Mouse (Mus musculus) urinary bladder, postnatal 0 days (tissue): Measurements from ENCODE around the gene Lexm. TPM values are rescaled to one million over a fixed set of nuclear protein-coding genes. Genes with fewer than 3 reads are reported as not detected.

ENCODE experiments used
- polyA plus RNA-seq: library from polyadenylated mRNA; unstranded; fragments of >200 nt; fragmentation: Nextera tagmentation; extraction: Ambion mirVana; gene quantifications from 2 replicates; pipeline ENCODE4 v1.2.1, GENCODE M21; 2015

The Lexm gene
- polyA plus RNA-seq = 0.07 and 0.19 TPM in 2 replicates

DNA sequence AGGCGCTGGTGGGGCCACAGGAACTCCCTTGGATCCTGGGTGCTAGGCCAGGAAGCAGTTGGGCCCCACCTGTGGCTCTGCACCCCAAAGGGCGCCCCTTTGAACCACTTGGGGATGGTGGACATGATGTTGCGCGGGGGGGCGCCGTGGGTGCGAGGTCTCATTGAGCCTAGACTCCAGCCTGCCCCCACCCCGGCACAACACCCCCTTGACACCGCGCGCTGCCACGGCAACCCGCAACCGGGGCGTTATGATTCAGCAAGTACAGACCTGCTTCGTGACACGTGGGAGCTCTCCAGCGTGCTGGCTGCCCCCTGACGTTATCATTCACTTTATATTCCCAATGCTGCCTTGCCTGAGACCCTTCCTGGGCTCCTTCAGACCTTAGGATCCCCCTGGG is at the start of gene Lexm:
Gene Lexm, minus strand, starts transcription at position 186 of the 400 bp plus-strand sequence.

DNA sequence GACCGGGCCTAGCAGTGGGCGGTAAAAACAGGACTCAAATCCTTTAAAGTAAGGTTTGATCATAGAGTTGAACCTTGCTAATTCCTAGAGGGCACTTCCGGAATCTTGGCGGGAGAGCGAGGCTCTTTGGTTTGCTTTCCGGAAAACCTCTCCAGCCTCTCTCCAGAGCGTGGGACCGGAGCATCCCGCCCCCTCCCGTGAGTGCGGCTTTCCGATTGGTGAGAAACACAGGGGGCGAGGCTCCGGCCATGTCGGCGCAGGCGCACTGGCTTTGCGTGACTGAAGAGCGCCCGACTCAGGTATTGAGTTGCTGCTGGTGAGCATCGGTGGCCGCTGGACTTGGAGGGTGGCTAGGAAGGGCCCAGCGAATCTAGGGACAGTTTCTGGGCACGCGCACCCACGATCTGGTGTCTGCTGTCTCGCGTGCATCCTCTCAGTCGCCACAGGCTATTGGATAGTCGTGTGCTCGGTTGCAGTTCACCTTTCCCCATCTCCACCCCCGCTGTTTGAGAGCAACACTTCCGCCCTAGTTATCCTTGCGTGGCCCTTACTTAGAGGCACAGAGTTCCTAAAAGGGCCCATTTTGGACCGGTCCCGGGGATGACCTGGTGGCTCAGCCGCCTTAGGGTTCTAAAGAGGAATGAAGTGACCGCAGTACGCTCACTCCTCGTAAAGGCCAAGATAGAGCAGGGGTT is 33.9 kb upstream of the Lexm start, which contains the start of gene Pars2:
Gene Pars2, plus strand, starts transcription at position 237 of the 695 bp plus-strand sequence.

DNA sequence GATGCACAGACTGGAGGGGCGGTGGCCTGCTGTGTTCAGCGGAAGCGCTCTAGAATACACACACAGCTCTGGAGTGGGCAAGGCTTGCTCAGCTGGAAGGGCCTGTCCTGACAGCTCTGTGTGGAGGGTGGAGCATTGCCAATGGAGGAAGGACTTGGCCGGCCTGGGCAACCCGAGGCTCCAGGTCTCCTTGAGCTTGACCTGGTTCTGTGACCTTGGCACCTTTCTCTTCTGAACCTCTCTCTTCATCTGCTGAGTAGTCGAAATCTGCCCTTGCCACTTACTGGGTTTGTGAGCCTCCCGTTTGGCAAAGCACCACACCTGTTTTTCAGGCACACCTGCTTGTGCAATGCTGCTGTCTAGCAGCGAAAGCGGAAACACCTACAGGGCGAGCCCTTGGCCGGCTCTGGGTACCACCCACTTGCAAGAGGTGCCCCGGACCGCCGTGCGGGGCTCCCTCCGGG is 5.0 kb upstream of the Lexm start, which contains the start of gene Ttc22:
Gene Ttc22, plus strand, starts transcription at position 403 of the 464 bp plus-strand sequence.

DNA sequence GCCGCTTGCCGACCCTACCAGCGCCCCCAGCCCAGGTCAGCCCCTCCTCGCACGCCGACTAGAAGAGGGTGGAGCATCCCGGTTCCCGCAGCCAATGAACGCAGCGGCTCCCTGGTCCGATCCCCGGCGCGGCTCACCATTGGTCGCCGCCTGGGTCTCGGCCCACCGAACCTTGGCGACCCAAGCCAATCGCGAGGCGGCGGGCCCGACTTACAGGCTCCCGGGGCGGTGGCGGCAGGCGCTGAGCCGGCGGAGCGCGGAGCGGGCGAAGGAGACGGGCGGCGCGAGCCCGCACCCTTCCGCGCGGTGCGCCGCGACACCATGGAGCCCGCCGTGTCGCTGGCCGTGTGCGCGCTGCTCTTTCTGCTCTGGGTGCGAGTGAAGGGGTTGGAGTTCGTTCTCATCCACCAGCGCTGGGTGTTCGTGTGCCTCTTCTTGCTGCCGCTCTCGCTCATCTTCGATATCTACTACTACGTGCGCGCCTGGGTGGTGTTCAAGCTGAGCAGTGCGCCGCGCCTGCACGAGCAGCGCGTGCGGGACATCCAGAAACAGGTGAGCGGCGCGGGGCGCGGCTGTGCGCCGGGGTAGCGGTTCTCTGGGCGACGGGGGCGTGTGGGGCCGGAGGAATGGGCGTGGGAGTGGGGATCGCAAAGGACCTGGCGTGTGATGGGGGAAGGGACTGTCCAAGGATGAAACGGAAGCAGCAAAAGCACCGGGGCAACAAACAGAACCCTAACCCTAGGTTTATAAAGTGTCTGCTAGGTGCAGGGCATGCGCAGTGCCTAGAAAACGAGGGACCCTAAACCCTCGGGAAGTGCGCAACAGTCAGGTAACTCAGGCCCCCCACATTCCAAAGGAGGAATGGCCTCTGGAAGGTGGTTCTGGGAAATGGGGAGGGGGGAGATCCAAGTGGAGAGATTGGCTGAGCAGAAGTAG is 55.9 kb downstream of the Lexm start, which contains the start of gene Dhcr24:
Gene Dhcr24, plus strand, starts transcription at position 193 of the 936 bp plus-strand sequence.

Other genes with a start within 250 kb of the Lexm start
- gene Pcsk9, start 152.9 kb downstream of the Lexm start, polyA plus RNA-seq = 60.0 and 80.8 TPM in 2 replicates
- gene Bsnd, start 125.0 kb downstream of the Lexm start, polyA plus RNA-seq = 0.48 and 1.1 TPM in 2 replicates
- 7.1 and 12.0 TPM in 2 replicates for gene Dhcr24, start 56.2 kb downstream of the Lexm start, polyA plus RNA-seq
- gene Ttc22, start 5.2 kb upstream of the Lexm start, polyA plus RNA-seq = 13.1 and 15.0 TPM in 2 replicates
- 5.9 and 6.4 TPM in 2 replicates for gene Pars2, start 33.8 kb upstream of the Lexm start, polyA plus RNA-seq
- 25.7 and 29.8 TPM in 2 replicates for gene Ttc4, start 61.7 kb upstream of the Lexm start, polyA plus RNA-seq
- gene Mroh7, start 113.7 kb upstream of the Lexm start, polyA plus RNA-seq = 0.11 and 0.13 TPM in 2 replicates
- 0.54 and 0.67 TPM in 2 replicates for gene Fam151a, start 116.6 kb upstream of the Lexm start, polyA plus RNA-seq
- gene Acot11, start 187.8 kb upstream of the Lexm start, polyA plus RNA-seq = 2.3 and 3.2 TPM in 2 replicates